Mouse (Mus musculus) A20 (cell line): ENCODE results near the gene Ugt2b1.
"Not testable (repeated sequence)": the region's sequence is repeated elsewhere in the genome, so short reads cannot be mapped to it uniquely, and the experiment has no call there.

Source experiments
- DNase-seq: peaks from one replicate; pipeline ENCODE4 v3.0.0-alpha.2; 2011; ENCODE audit warnings: low read depth, low spot score

The Ugt2b1 gene

DNA sequence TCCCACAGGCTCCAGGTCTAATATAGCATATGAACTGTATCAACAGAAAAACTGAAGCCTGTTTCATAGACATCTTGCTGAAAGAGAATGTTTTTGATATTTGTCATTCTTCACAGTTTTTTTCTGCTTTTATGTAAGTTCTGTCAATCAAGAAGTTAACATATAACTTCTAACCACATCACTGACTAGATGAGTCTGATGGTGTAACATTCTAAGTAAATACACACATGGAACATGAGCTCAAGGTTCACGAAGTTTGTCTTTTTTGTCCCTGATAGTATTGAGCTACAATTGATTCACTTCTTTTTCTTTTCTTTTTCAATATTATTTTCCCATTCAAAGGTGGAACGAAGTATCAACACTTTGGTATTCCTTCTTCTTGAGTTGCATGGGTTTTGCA is at the start of gene Ugt2b1:
TSS of gene Ugt2b1 (minus strand) at position 105 of the 400 bp plus-strand sequence.
- DNase-seq = no peak

- not testable (repeated sequence) for DNase-seq
These were observed 40.9 kb upstream of the Ugt2b1 start for GRCm38 (mm10) chr5:86967271-86967670.

DNA sequence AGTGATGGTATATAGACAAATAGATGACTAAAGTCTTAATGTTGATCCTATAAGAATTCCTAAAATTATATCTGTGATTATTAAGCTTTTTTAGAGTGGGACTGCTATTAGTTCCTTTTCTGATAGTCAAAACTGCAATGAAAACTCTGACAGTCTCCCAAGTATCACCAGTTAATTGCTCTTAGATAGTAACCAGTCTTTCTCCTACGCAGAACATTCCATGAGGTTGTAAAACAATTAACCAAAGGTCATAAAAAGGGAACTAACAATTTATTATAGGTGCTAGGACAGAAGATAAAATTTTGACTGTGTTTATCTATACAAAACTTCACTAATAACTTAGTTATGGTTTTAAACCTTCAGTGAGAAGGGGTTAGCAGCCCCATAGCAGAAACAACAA is 36.5 kb upstream of the Ugt2b1 start:
- DNase-seq = not testable (repeated sequence)

- no peak for DNase-seq
These were observed 35.4 kb upstream of the Ugt2b1 start for GRCm38 (mm10) chr5:86961587-86962358.

DNA sequence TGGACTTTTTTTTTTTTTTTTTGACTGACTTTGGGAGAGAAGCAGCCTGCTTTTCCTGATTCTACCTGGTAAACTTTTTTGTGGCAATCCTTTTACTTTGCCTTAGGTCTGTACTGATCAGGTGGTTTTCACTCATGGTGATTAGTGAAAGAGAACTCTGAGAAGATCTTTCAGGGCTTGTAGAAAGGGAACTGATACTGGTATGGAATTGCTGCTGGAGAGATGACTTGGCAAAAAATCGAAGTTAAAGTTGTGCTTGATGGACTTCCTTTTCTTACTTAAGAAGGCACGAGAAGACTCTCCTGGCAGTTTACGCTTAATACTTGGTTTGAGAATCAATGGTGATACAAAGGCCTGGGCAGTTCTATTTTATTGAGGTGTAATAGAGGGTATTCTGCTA is 34.2 kb upstream of the Ugt2b1 start:
- DNase-seq = peak; percentile 57

GRCm38 (mm10) chr5:86942111-86942510 is 15.8 kb upstream of the Ugt2b1 start:
- no peak for DNase-seq

DNA sequence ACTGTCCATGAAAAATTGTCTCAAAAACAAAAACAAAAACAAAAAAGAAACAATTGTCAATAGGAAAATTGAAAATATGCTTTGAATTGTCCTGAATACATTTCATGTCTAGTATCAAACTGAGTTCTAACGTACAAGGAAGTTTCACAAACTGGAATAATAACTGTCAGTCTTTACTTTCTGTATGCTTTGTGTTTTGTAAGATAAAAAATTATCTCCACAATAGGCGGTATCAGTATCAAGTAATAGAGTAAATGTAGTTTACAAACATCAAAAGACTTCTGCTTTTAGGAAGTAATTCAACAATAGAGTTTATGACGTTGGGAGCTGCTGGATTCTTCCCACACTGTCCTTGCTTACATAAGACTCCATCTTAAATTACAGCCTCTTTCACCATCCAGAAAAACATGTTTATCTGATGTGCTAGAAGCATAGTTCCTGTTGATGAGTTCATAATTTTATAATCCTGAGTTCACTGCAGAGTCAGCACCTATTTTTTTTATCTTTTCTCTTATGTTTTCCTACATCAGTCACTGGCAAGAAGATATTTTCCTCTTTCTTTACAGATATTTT is 5.6 kb downstream of the Ugt2b1 start:
- no peak for DNase-seq

- no peak for DNase-seq
These were observed 14.8 kb downstream of the Ugt2b1 start for GRCm38 (mm10) chr5:86911357-86912099.

DNA sequence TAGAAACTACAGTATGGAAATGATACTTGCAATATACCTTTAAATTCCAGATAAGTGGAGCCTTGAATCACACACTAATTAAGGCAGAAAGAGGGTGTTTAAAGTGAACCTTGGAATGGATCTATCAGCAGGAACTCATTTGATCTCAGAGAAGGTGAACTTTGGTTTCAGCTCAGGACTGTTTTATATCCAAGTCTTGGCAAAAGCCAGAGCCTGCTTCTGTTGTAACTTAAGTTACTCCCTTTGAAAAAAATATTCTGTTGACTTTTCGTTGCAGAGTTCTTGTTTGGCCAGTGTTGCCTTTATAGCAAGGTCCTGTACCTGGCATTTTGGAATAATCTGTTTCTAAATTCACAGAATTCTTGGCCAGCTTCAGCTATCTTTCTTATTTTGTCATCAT is 15.6 kb downstream of the Ugt2b1 start:
- DNase-seq = no peak

DNA sequence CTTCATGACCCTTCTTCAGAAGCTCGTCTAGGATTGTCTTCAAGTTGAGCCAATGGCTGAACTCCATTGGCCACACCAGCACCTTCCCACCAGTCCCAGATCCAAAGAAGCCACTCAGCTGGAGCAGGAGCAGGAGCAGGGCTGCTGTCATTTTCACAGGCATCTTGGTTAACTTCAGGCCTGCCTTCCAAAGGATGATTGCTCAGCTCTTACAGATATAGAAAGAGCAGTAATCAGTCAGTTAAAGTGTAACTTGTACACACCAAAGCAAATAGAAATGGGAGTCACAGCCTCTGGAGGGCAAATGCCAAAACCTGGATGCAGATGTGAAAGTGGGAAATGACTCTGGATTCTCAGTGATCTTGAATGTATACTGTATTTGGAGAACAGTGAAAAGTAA is 19.6 kb downstream of the Ugt2b1 start, which contains the start of gene Ugt2b34:
TSS of gene Ugt2b34 (minus strand) at position 180 of the 400 bp plus-strand sequence.
- DNase-seq = no peak

DNA sequence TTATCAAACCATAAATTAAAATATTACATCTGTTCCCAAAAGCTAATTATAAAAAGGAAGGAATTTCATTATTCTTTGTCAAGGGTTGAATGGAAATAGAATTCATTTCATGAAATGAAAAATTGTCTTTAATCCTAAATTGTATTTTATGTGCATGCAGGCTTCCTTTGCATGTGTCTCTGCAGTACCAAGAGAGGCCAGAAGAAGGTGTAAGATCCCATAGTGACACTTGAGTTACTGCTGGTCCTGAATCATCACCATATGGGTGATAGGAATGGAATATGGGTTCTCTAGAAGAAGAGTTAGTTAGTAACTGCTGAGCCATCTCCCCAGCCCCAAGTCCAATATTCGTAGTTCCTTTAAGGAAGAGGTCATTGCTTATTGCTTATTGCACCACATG is 36.4 kb downstream of the Ugt2b1 start:
- peak; percentile 11 for DNase-seq

GRCm38 (mm10) chr5:86888420-86888819 is 37.9 kb downstream of the Ugt2b1 start:
- no peak for DNase-seq

DNA sequence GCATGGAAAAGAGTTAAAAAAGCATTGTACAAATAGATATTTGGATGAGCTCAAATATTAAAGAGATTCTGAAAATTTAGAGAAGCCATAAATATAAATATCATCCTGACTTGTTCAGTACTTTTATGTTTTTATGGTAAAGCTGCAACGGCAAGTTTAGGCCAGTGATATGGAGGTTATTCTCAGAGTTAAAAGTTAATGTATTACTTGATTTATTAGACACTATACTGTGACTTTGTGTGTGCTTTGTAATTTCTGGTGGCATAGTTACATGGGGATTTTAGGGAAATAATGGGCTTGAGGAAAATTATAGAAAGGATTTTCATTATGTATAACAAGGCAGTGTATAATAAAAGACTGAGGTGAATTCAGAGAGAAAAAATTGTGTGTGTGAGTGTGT is 39.2 kb downstream of the Ugt2b1 start:
- no peak for DNase-seq

GRCm38 (mm10) chr5:86886620-86887019 is 39.7 kb downstream of the Ugt2b1 start:
- peak; percentile 35 for DNase-seq

- DNase-seq = no peak
These were observed 54.5 kb downstream of the Ugt2b1 start for GRCm38 (mm10) chr5:86871877-86872276.
